Mouse (Mus musculus) left cerebral cortex, postnatal 25 days (tissue): ENCODE data around the gene Slc47a2. TPM values are rescaled to one million over a fixed set of nuclear protein-coding genes. Genes with fewer than 3 reads are reported as not detected.

Experiments
- DNase-seq, 2 experiments: peaks; one replicate each; pipeline ENCODE4 v3.0.0; 2022; ENCODE audit warnings: low spot score in 2 of 2, mixed read lengths in 1 of 2
- intact Hi-C: fragments of 180-260 bp; cut with DNase I; formaldehyde crosslinking; loops from one replicate; pipeline ENCODE4 v1.15.1; 2025
- total RNA-seq, 2 experiments: library from RNA; stranded (reverse); gene quantifications; 2 replicates each; pipeline ENCODE4 v1.2.3; 2021

The Slc47a2 gene
- total RNA-seq, 2 experiments from 2014 or later = 0.14 to 0.37 TPM

DNA sequence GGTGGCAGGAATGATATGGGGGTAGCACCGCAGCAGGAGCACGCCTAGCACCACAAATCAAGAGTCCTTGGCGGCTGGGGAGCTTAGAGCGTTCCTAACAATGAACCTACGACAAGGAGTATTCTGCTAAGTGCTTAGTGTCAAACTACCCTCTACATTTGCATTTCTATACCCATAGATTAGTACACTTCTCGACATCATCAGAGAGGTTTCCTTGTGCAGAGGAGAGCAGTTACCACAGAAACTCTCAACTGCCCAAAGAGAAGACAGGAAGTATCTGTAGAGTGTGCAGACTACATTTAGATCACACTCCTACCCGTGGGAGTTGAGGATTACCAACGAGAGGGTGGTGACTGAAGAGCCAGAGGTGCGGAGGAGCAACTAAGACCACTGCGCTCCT lies 90.9 kb downstream of the Slc47a2 start:
- intact Hi-C loops = no loop called here
- no peak for DNase-seq

Other genes with a start within 250 kb of the Slc47a2 start
- gene Tnfrsf13b, start 216.1 kb downstream of the Slc47a2 start, total RNA-seq = 1 to 10 TPM; 1.4 to 1.8 TPM
- 100 to 1,000 TPM; 202 to 220 TPM for gene Usp22, start 167.8 kb downstream of the Slc47a2 start, total RNA-seq
- 1 to 10 TPM; 1.9 to 2.1 TPM for gene Aldh3a1, start 135.3 kb downstream of the Slc47a2 start, total RNA-seq
- 10 to 100 TPM; 48.2 to 49.2 TPM for gene Aldh3a2, start 75.4 kb downstream of the Slc47a2 start, total RNA-seq
- gene Slc47a1, start 35.5 kb upstream of the Slc47a2 start, total RNA-seq = 1 to 10 TPM; 1.7 to 2.6 TPM
- gene Rnf112, start 111.3 kb upstream of the Slc47a2 start, total RNA-seq = 100 to 1,000 TPM; 296 to 321 TPM
- 1 to 10 TPM; 4.2 to 5.5 TPM for gene Mfap4, start 142.6 kb upstream of the Slc47a2 start, total RNA-seq
- 10 to 100 TPM; 19.1 to 26.9 TPM for gene Mapk7, start 151.5 kb upstream of the Slc47a2 start, total RNA-seq
- 10 to 100 TPM; 43.2 to 44.9 TPM for gene B9d1, start 162.3 kb upstream of the Slc47a2 start, total RNA-seq
- gene Epn2, start 236.8 kb upstream of the Slc47a2 start, total RNA-seq = 100 to 1,000 TPM; 118 to 133 TPM